Mouse (Mus musculus) kidney, adult 9 months (tissue): ENCODE measurements around the gene Cdkl3.
A peak's percentile ranks its signal among the peaks of the same experiment; 100 is the strongest.
"Not testable (repeated sequence)": the region's sequence is repeated elsewhere in the genome, so short reads cannot be mapped to it uniquely, and the experiment has no call there.

Experiments used
- DNase-seq: peaks from one replicate; pipeline ENCODE4 v3.0.0; 2022

Gene Cdkl3

GRCm38 (mm10) chr11:52080656-52081055 is 76.6 kb downstream of the Cdkl3 start:
- no peak for DNase-seq

GRCm38 (mm10) chr11:52085857-52086203 is 81.8 kb downstream of the Cdkl3 start:
- DNase-seq: no peak

DNA sequence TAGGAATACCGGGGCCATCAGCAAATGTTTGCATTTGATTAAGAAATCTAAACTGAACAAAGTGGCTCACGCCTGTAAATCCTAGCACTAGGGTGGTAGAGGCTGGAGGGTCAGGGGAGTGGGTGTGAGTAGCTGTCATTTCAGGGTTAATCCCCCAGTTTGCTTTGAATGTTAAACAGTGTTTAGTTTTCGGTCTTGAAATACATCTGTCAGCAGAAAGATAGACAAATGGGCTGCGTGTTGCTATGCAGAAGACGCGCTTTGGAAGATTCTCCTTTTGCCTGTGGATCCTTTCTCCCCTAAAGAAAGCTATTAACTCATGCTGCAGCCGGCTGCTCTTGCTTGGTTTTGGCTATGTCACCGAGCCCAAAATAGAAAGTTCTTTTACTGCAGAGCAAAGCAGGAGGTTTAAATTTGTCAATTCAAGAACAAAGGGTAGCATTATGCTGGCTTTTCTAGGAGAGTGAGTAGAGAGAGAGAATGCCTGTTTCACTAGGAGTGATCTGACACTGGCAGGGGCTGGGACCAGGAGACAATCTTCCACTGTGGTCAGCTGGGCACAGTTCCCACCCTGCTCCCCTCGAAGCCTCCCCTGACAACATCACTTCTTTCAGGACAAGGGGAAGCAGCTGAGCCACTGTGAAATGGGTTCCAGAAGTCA is 82.3 kb downstream of the Cdkl3 start:
- DNase-seq: no peak

DNA sequence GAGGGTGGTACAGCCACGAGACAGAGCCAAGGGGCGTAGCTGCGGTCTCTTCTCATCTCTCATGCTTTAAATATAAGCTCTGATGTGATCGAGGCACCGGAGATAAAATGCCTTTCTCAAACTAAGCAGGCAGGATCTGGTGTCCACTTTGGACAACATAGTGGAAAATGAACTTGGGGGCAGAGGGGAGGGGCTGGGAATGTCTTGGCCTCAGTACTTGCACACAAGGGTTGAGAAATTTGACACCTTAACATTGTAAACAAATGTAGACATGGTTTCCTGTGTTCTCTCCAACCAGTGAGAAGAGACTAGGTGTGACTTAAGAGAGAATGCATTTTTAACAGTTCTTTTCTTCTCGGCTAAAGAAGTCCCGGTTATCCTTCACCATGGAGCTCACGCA is 85.3 kb downstream of the Cdkl3 start:
- no peak for DNase-seq

DNA sequence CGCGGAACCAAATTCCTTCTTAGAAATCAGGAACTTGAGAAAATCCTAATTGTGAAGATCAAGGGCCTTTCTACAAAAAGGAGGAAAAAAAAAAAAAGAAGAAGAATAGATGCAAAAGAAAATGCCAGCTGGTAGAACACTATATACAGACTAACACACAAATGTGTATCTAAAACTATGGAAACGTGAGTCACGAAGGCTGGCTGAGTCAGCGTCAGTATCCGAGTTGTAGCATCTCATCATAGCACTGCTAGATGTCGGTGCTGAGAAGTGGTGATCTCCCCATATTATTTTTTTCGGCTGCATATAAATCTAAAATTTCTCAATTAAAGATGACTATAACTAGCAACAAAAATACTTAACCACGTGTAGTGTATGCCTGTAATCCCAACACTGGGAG is 87.2 kb downstream of the Cdkl3 start:
- no peak for DNase-seq

DNA sequence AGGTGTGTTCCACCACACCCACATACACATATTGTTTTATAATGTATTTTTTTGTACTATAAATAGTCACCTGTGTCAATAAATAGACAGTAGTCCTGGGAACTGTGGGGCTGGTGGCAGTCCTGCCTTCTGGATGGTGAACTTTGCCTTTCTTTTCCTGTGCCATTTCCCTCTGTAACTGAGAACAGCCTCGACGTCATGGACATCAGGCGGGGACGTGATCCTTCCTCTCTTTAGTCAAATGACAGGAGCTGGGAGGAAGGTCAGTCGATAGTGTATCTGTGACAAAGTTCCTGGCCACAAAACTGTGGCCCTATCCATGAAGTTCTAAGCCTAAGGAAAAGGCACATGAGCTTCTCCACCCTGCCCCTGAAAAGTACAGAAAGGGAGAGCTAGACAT is 90.5 kb downstream of the Cdkl3 start:
- no peak for DNase-seq

- no peak for DNase-seq
Observed at GRCm38 (mm10) chr11:52097016-52097415, 93.0 kb downstream of the Cdkl3 start.

DNA sequence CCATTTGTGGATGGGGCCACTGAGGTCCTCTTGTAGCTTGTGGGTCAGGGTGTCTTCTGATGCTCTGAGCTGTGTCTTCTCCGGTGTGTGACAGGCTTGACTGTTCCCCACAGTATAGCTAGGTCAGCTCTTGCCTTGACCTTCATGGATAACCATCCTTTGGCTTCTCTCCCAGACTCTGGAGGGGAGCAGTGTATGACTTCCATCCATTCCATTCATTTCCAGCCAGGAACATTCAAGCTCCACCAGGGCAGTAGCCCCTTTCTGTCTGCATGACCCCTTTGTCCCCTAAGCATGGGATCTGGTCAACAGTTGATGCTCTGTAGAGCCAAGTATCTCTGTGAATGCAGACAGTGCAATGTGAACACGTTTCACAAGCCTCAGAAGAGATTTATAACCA is 93.6 kb downstream of the Cdkl3 start:
- no peak for DNase-seq

DNA sequence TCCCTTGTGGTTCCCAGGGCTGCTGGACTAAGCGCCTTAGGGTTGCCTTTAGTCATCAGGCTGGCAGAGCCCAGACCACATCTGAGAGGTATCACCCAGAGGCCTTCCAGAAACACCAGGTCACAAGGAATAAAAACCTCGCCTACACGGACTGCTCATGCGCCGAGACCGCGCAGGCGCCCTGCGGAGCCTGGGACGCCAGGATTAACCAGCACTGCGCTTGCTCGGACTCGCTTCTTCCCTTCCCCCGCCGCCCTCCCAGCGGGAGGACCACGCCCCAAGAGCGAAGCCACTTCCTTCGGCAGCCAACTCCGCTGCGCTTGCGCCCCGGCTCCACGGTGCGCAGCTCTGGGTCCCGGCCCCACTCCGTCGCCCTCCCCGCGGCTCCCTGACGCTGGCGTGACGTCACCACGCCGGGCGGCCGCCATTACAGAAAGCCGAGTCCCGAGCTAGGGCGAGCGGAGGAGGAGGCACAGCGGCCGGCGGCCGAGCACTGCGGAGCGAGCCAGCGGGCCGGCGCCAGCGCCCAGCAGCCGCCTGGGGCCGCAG is 94.5 kb downstream of the Cdkl3 start, which contains the start of gene Ppp2ca:
Gene Ppp2ca, plus strand, starts transcription at position 284 of the 549 bp plus-strand sequence.
- peak; percentile 99 for DNase-seq

DNA sequence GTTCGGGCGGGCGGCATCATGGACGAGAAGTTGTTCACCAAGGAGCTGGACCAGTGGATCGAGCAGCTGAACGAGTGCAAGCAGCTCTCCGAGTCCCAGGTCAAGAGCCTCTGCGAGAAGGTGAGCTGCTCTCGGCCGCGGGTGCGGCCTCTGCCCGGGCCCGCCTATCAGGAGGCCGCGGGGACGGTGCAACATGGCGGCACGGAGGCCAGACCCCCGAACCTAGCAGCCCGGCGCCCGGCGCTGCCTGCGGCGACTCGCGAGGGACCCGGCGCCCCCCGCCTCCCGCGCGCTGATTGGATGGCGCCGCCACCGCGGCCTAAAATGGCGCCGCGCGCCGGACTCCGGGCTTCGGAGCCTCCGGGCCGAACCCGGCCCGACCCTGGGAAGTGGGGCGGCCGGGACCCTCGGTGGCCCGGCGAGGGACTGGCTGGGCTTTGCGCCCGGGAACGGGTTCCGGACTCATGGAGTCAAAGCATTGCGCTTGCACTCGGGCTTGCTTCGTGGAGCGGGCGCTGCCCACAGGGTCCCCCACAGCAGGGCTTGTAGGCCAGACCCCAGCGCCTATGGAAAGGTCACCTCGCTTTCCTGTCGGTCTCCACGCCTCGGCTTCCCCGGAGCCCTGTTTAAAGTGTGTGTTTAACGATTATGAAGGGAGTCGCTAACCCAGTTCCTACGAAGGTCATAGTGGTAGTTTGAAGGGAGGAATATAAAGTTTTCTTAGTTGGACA is 95.2 kb downstream of the Cdkl3 start:
- DNase-seq: peak; percentile 61

DNA sequence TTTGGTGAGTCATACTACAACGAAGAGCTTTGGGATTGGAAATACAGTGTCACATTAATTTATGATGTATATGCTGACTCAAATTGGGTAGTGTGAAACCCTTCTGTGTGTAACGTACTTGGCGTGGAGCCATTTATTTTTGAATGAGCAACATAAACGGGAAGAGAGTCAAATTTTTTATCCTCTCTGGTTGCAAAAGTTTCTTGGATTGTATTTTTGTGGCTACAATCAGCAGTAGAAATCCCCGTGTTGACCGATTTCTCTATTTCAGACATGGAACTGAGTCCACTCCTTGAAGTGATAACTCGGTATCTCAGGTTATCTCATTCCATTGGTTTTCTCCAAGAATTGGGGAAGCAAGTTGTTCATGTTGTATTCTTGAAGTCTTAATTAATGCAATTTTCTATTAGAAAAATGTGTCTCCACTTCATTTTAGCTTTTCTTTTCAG is 95.8 kb downstream of the Cdkl3 start:
- no peak for DNase-seq

- no peak for DNase-seq
Observed at GRCm38 (mm10) chr11:52102977-52103376, 99.0 kb downstream of the Cdkl3 start.

GRCm38 (mm10) chr11:52105503-52105902 is 101.5 kb downstream of the Cdkl3 start:
- no peak for DNase-seq

DNA sequence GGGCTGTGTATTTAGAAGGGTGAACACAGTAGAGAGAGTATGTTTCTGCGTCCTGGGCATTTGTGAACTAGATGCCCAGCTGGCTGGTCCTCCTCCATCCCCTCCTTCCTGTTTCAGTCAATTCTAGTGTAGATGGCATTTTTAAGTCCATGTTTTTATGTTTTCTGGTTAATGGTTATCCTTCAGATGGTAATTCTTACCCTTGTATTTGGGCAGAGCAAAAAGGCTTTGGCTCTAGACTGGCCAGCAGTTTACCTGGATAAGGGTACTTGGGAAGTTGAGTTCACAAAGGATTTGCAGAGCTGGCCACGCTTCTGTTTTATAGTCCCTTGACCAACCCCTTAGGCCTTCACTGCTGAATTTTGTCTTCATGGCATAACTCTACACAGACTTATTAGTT is 102.0 kb downstream of the Cdkl3 start:
- DNase-seq: peak; percentile 51

GRCm38 (mm10) chr11:52106438-52106837 is 102.4 kb downstream of the Cdkl3 start:
- no peak for DNase-seq

DNA sequence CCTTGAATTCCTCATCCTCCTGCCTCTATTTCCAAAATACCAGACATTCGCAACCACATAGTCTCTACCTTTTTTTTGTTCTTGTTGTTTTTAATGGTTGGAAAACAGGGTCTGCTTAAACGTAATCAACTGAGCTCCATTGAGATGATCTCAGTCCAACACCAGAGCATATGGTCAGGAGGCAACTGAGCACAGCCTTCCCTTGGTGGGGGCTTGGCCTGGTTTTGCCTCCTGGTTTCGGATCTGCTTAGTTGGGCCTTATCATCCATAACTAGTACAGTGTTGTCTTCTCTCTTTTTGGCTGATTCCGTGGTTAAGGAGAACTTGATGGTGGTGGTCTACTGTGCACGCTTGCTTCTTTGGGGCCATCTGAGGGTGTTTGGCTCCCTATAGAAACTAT is 104.8 kb downstream of the Cdkl3 start:
- DNase-seq: no peak

DNA sequence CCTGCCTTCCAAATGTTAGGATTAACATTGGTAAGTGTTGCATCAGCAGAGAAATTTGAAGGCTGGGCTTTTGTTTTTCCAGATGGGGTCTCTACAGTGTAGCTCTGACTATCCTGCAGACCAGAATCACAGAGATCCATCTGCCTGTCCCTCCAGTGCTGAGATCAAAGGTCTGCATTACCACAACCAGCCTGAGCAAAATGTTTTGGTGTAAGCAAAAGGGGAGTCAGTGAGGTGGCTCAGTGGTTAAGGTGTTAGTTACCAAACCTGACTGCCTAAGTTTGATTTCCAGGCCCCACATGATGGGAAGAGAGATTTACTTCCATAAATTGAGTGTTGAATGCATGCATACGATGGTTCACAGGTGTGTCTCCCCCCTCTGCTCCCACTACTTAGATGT is 105.4 kb downstream of the Cdkl3 start:
- no peak for DNase-seq

DNA sequence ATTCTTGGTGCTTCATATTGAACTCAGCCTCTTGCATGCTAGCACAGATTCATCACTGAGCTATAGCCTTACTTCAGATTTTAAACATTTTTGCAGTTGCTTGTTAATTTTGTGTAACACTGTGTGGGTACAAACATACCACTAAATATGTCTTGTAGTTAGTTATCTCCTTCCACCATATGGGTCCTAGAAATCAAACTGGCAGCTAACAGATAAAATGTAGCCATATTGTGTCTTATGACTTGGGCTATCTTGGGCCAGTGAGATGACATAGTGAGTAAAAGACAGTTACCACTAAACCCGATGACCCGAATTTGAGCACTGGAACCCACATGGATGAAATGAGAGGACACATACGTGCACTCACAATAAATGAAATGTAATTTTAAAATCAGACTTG is 111.5 kb downstream of the Cdkl3 start:
- no peak for DNase-seq

DNA sequence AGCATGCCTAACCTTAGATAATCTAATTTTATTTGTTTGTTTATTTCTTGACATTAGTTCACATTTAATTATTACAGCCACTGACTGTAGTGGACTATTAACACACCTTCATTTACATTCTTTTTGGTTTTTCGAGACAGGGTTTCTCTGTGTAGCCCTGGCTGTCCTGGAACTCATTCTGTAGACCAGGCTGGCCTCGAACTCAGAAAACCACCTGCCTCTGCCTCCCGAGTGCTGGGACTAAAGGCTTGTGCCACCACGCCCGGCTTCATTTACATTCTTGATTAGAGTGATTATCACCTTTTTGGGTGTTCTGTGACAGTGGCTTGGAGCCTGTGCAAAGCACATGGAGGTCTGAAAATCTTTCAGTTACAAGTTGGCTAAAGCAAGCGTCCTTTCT is 112.1 kb downstream of the Cdkl3 start:
- not testable (repeated sequence) for DNase-seq

DNA sequence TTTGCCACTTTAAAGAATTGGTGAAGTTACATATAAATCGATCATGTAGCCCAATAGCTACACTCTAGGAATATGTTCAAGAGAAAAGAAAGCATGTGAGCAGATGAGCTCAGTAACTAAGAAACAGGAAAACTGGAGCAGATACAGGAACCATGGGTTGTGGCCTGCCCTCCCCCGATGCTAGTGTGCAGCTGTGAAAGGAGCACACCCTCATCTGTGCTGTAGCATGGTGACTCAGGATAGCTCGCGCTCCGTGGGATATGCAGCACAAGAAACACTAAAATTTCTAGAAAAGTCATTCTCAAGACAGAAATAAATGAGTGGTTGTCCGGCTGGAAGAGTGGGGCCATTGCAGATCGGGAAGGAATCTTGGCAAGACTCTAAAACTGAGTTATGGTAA is 113.1 kb downstream of the Cdkl3 start:
- DNase-seq: no peak

DNA sequence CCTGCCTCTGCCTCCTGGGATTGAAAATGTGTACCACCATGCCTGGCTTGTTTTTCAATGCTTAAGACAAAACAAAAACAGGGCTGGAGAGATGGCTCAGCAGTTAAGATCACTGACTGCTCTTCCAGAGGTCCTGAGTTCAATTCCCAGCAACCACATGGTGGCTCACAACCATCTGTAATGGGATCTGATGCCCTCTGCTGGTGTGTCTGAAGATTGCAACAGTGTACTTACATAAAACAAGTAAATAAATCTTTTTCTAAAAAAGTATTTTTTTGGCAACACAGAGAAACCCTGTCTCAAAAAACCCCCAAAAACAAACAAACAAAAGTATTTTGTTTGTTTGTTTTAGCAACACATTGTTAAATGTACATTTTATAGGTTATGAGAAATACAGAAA is 116.4 kb downstream of the Cdkl3 start:
- not testable (repeated sequence) for DNase-seq

DNA sequence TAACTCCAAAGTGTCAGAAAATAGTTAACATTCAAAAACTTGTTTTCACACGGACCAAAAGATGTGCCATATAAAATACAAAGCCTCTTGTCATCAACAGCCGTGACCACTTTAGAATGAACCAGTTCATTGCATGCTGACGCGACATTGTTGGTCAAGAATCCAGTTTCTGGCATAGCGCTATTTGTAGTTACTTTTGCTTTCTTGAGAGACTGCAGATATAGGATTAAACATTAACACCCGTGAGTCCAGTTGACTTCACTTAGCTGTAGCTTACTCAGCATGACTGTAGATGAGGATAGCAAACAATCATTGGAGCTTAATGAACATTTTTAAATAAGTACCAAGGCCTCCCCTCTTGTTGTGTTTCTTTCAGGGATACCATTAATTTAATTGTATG is 118.0 kb downstream of the Cdkl3 start:
- DNase-seq: peak; percentile 66

DNA sequence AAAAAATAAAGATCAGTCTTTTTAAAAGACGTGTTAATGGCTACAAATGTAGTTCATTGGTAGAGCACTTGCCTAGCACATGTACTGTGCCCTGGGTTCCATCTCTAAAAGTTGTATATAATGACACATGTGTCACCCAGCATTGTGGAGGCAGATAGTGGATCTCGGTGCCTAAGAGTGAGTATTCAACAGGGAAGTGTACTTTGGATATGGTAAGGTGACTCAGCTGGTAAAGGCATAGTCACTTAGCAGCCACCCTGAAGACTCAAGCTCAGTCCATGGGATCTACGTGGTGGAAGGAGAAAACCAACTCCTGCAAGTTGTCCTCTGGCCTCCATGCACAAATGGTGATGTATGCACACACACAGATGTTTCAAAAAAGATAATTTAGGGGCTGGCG is 120.4 kb downstream of the Cdkl3 start:
- DNase-seq: no peak

DNA sequence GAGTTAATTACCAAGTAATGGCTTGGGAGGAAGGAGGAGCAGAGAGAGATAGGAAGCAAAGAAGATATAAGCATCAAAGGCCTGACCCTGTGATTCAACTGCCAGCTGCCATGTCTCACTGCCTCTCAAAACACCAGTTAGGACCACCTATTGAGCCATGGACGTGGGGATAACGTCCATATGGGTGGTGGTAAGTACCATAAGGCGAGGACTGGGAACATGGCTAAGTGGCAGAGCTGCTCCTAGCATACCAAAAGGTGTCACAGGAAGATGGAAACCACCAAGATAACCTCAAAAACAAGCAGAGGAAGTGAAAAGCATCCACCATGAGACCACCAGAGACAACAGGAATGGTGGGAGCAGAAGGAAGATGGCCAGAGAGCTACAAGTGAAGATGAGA is 123.1 kb downstream of the Cdkl3 start:
- DNase-seq: no peak

- no peak for DNase-seq
Observed at GRCm38 (mm10) chr11:52127760-52128159, 123.7 kb downstream of the Cdkl3 start.
